Mouse (Mus musculus) midbrain, embryonic 13.5 days (tissue): ENCODE results near the gene Gramd1c. TPM values are rescaled to one million over a fixed set of nuclear protein-coding genes. Genes with fewer than 3 reads are reported as not detected.

Experiments used
- ATAC-seq: fragments of 200-750 bp; cut with Nextera tagmentation; 2 replicates; pipeline ENCODE4 v1.8.0; 2017; ENCODE audit warnings: mild to moderate bottlenecking, moderate TSS enrichment, moderate library complexity
- H3K27ac ChIP-seq: fragments of 300-500 bp; sonication (generic); 2 replicates; pipeline ENCODE4 v1.5.1; 2015; ENCODE audit warnings: inconsistent platforms, mild to moderate bottlenecking, moderate library complexity
- H3K27me3 ChIP-seq: fragments of 300-500 bp; sonication (generic); 2 replicates; pipeline ENCODE4 v1.6.1; 2015; ENCODE audit warnings: mild to moderate bottlenecking, inconsistent platforms
- H3K36me3 ChIP-seq: fragments of 300-500 bp; sonication (generic); 2 replicates; pipeline ENCODE4 v1.6.1; 2015; ENCODE audit warnings: mild to moderate bottlenecking, inconsistent platforms
- H3K4me1 ChIP-seq: fragments of 300-500 bp; sonication (generic); replicated peaks from 2 replicates; pipeline ENCODE4 v1.6.1; 2015; ENCODE audit warnings: inconsistent platforms
- H3K4me2 ChIP-seq: fragments of 300-500 bp; sonication (generic); replicated peaks from 2 replicates; pipeline ENCODE4 v1.6.1; 2015; ENCODE audit warnings: moderate library complexity, mild to moderate bottlenecking, inconsistent platforms
- H3K4me3 ChIP-seq: fragments of 300-500 bp; sonication (generic); replicated peaks from 2 replicates; pipeline ENCODE4 v1.5.1; 2015; ENCODE audit warnings: mild to moderate bottlenecking, inconsistent platforms
- H3K9ac ChIP-seq: fragments of 300-500 bp; sonication (generic); replicated peaks from 2 replicates; pipeline ENCODE4 v1.6.1; 2015; ENCODE audit warnings: mild to moderate bottlenecking, inconsistent platforms
- H3K9me3 ChIP-seq: fragments of 300-500 bp; sonication (generic); 2 replicates; pipeline ENCODE4 v1.6.1; 2016; ENCODE audit warnings: mild to moderate bottlenecking, inconsistent platforms
- WGBS: fragments of 180-500 bp; shearing (Covaris S2); methylation state at CpG from one replicate; pipeline ENCODE4 v1.1.7; 2015; 5-methylcytosine and 5-hydroxymethylcytosine counted together
- polyA plus RNA-seq: library from polyadenylated mRNA; unstranded; fragments of >200 nt; fragmentation: Nextera tagmentation; extraction: Ambion mirVana; gene quantifications from 2 replicates; pipeline ENCODE4 v1.2.1, GENCODE M21; 2015

The Gramd1c gene
- polyA plus RNA-seq, 1 experiment from 2014 or later = 2.0 TPM

DNA sequence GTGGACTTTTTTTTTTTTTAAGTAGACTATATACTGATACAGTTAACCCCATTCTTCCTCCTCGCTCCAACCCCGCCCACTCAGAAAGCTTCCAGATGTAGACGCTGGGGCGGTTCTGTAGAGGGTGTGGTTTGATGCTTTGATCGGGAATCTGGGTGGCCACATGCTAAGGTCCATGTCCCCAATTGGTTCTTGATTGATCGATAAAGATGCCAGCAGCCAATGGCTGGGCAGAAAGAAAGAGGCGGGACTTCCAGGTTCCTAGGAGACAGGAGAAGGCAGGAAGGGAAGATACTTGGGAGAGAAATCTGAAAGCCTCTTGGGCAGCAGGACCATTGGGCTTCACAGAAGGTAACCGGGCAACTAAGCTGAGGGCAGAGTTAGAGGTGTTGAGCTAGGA, 7.4 kb downstream of the Gramd1c start:
- Histone ChIP-seq H3K36me3 (no peaks in the 10 kb centered on the region), H3K9me3 (no peaks in the 10 kb centered on the region), H3K27ac (no peak overlapping the region), H3K4me1 (no peaks in the 10 kb centered on the region), H3K27me3 (no peaks in the 10 kb centered on the region), H3K4me3 (no peak overlapping the region), H3K4me2 (no peak overlapping the region), H3K9ac (no peak overlapping the region)
- 56% methylated on average over 8 of the region's 8 CpGs for WGBS
- ATAC-seq = no peak

DNA sequence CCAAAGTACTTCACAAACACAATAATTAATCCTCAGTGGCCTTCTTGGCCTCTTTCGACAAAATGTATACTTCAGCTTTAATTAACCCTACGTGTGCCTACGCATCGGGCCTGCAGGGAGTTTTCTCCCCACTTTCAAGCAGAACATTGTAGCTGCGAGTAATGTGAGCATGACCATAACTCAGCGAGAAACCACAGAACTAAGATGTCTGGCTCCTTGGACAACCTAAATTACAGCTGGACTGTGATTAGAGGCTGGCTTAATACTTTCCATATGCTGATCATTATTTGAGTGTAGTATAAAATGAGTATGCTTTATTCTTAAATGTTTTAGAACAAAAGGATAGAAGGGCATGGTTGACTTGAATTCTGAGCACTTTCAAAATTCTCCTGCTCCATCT, 9.9 kb downstream of the Gramd1c start:
- Histone ChIP-seq H3K27me3 (no peaks in the 10 kb centered on the region), H3K4me2 (no peak overlapping the region), H3K27ac (no peak overlapping the region), H3K9me3 (no peaks in the 10 kb centered on the region), H3K36me3 (no peaks in the 10 kb centered on the region), H3K9ac (no peak overlapping the region), H3K4me1 (no peaks in the 10 kb centered on the region), H3K4me3 (no peak overlapping the region)
- ATAC-seq = no peak
- 84% methylated on average over 6 of the region's 6 CpGs for WGBS

DNA sequence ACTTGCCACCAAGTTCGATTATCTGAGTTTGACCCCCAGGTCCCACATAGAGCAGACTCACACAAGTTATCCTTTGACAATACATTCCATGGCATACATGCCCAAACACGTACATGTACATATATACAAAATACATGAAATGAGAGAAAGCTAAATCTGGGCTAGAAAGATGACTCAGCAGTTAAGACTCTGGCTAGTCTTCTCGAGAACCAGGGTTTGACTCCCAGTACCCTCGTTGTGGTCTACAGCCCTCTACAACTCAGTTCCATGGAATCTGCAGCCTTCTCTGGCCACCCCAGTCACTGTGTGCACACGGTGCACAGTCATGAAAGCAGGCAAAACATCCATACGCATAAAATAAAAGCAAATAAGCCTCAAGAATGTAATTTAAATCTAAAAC, 10.8 kb downstream of the Gramd1c start:
- no peak overlapping the region for H3K4me3 ChIP-seq
- H3K27ac ChIP-seq = no peak overlapping the region
- H3K9ac ChIP-seq = no peak overlapping the region
- WGBS = 86% methylated on average over 6 of the region's 6 CpGs
- H3K27me3 ChIP-seq = no peaks in the 10 kb centered on the region
- H3K4me2 ChIP-seq = no peak overlapping the region
- no peaks in the 10 kb centered on the region for H3K4me1 ChIP-seq
- no peaks in the 10 kb centered on the region for H3K9me3 ChIP-seq
- H3K36me3 ChIP-seq = no peaks in the 10 kb centered on the region
- ATAC-seq = no peak

DNA sequence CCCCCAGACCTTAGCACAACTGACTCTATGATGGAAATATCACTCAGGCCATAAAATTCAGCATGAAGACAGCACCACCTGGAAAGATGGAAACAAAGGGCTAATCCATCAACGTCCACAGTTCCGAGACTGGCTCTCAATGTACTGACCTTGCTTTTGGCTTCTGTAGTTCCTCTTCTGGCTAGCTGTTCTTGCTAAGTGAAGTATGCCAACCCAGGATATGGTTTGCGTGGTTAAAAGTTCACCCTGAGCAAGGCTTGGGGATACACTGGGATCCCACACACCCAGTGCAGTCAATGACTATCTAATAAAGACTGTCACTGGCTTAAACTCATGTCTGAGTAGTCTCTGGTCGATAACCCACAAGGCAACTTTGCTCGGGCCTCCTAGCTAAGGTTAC, 13.0 kb downstream of the Gramd1c start:
- WGBS = 91% methylated on average over 5 of the region's 5 CpGs
- no peak for ATAC-seq
- no peaks in the 10 kb centered on the region for H3K27me3 ChIP-seq
- no peaks in the 10 kb centered on the region for H3K4me1 ChIP-seq
- H3K4me2 ChIP-seq = no peak overlapping the region
- no peak overlapping the region for H3K9ac ChIP-seq
- no peaks in the 10 kb centered on the region for H3K36me3 ChIP-seq
- no peak overlapping the region for H3K27ac ChIP-seq
- H3K4me3 ChIP-seq = no peak overlapping the region
- H3K9me3 ChIP-seq = no peaks in the 10 kb centered on the region

DNA sequence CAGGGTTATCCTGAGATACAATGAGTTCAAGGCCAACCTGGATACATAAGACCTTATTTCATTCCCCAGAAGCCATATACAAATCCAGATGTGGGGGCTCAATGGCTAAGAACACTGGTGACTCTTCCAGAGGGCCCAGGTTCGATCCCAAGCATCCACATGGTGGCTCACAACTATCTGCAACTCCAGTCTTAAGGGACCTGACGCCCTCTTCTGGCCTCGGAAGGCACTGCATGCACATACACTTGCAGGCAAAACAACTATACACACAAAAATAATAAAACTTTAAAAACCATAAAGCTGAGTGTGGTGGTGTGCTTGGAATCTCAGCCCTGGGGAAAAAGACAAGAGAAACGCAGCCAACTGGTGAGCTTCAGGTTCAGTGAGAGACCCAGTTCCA, 24.0 kb downstream of the Gramd1c start:
- WGBS = 83% methylated on average over 4 of the region's 4 CpGs
- H3K27ac ChIP-seq = no peak overlapping the region

DNA sequence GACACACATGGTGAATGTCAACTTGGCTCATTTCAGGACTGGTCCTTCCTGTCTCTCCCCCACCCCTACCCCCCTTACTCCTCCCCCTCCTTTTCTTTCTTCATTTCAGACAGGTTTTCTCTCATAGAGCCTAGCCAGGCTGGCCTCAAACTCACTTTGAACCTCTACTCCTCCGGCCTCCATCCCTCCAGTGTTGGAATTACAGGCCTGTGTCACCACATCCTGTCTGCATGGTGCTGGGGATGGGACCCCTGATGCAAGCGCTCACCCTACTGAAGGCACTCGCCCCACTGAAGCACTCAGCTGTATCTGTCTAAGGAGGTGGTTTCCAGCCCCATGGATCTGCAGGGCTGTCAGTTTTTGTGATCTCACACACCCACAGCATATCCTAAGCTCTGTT, 27.9 kb downstream of the Gramd1c start:
- no peaks in the 10 kb centered on the region for H3K4me1 ChIP-seq
- 86% methylated on average over 3 of the region's 3 CpGs for WGBS
- no peaks in the 10 kb centered on the region for H3K36me3 ChIP-seq
- H3K9ac ChIP-seq = no peak overlapping the region
- no peak overlapping the region for H3K27ac ChIP-seq
- no peak overlapping the region for H3K4me2 ChIP-seq
- no peak overlapping the region for H3K4me3 ChIP-seq
- no peaks in the 10 kb centered on the region for H3K27me3 ChIP-seq
- no peak for ATAC-seq
- no peaks in the 10 kb centered on the region for H3K9me3 ChIP-seq

More for the DNA sequence above, 24.0 kb downstream of the Gramd1c start:
- H3K9me3 ChIP-seq = no peaks in the 10 kb centered on the region
- ATAC-seq = no peak
- no peak overlapping the region for H3K4me3 ChIP-seq
- no peaks in the 10 kb centered on the region for H3K36me3 ChIP-seq
- no peak overlapping the region for H3K9ac ChIP-seq
- no peaks in the 10 kb centered on the region for H3K27me3 ChIP-seq
- H3K4me1 ChIP-seq = no peaks in the 10 kb centered on the region
- no peak overlapping the region for H3K4me2 ChIP-seq

DNA sequence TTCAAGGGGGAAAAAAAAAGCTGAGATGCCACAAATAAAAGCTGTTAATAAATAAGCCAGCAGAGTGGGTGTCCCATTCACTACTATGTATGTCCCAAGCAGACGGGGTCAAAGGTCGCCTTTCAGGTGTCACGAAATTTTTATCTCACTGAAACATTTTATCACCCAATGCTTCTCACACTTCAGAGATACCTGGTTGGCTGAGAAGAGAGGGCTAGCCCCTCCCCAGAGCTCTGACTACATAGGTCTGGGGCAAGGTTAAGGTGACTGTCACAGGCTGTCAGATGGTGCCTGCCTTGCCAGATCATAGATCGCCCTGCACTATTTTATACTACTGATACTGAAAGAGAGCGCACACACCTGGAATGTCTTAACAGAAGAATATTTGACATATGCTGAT, 29.8 kb downstream of the Gramd1c start:
- H3K9me3 ChIP-seq = no peaks in the 10 kb centered on the region
- ATAC-seq = no peak
- H3K4me2 ChIP-seq = no peak overlapping the region
- no peaks in the 10 kb centered on the region for H3K36me3 ChIP-seq
- H3K27me3 ChIP-seq = no peaks in the 10 kb centered on the region
- 87% methylated on average over 5 of the region's 5 CpGs for WGBS
- no peaks in the 10 kb centered on the region for H3K4me1 ChIP-seq
- H3K9ac ChIP-seq = no peak overlapping the region
- no peak overlapping the region for H3K4me3 ChIP-seq
- H3K27ac ChIP-seq = no peak overlapping the region

DNA sequence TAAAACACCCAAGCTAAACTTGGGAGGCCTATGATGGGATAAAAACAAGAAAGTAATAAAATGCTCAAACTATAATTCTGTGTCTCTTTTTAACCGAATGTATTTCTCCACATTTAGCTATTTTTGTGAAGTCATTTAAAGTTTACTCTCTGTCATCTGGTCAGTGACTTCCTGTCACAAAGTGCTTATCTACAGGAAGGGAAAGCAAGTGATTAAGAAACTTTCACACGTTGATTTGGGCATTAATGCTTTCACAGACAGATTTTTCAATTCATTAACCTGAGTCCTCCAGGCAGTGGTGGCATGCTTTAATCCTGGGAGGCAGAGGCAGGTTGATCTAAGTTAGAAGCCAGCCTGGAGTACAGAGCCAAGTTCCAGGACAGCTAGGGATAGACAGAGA, 33.9 kb downstream of the Gramd1c start:
- no peak overlapping the region for H3K4me2 ChIP-seq
- no peaks in the 10 kb centered on the region for H3K4me1 ChIP-seq
- no peak overlapping the region for H3K27ac ChIP-seq
- no peak for ATAC-seq
- H3K36me3 ChIP-seq = no peaks in the 10 kb centered on the region
- H3K27me3 ChIP-seq = no peaks in the 10 kb centered on the region
- H3K4me3 ChIP-seq = no peak overlapping the region
- H3K9me3 ChIP-seq = no peaks in the 10 kb centered on the region
- H3K9ac ChIP-seq = no peak overlapping the region
- 70% methylated on average over 2 of the region's 2 CpGs for WGBS

DNA sequence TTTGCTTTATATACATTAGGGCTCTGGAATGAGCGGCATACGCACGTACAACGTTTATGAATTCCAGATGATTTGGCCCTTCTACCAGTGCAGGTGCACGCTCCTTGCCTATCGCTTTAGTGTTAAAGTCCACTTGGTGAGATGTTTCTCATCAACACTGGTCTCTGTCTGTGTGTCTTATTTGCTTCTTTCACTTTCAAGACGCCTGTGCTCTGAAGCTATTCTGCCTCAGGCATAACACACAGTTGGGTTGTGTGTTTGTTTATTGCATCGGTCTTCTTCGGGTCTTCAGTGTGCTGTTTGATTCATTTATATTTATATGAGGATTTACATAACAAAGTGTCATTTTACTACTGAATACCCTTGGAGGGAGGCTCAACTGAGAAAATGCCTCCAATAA, 36.3 kb downstream of the Gramd1c start:
- Histone ChIP-seq H3K9ac (no peak overlapping the region), H3K27ac (no peak overlapping the region), H3K4me1 (no peaks in the 10 kb centered on the region), H3K4me2 (no peak overlapping the region), H3K4me3 (no peak overlapping the region), H3K36me3 (no peaks in the 10 kb centered on the region), H3K27me3 (no peaks in the 10 kb centered on the region), H3K9me3 (no peaks in the 10 kb centered on the region)
- ATAC-seq = no peak
- 93% methylated on average over 9 of the region's 9 CpGs for WGBS

DNA sequence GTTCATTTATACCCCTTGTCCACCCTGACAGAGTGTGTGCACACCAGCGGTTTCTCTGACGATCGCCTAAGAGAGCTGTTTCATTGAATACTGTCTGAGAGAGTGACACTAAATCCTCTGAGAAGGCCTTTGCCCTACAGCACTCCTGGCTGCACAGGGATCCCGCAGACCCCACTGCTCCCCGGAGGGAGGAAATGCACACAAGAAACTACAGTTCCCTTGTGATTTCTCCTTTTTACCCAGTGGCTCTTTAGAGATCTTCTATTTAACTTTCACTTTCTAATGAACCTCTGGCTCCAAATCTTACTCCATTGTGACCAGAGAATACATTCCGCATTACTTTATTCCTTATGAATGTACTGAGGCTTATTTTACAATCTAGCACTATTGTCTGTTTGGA, 36.9 kb downstream of the Gramd1c start:
- Histone ChIP-seq H3K27ac (no peak overlapping the region), H3K4me1 (no peaks in the 10 kb centered on the region), H3K9ac (no peak overlapping the region), H3K9me3 (no peaks in the 10 kb centered on the region), H3K36me3 (no peaks in the 10 kb centered on the region), H3K4me2 (no peak overlapping the region), H3K4me3 (no peak overlapping the region), H3K27me3 (no peaks in the 10 kb centered on the region)
- WGBS = 71% methylated on average over 6 of the region's 6 CpGs
- no peak for ATAC-seq

DNA sequence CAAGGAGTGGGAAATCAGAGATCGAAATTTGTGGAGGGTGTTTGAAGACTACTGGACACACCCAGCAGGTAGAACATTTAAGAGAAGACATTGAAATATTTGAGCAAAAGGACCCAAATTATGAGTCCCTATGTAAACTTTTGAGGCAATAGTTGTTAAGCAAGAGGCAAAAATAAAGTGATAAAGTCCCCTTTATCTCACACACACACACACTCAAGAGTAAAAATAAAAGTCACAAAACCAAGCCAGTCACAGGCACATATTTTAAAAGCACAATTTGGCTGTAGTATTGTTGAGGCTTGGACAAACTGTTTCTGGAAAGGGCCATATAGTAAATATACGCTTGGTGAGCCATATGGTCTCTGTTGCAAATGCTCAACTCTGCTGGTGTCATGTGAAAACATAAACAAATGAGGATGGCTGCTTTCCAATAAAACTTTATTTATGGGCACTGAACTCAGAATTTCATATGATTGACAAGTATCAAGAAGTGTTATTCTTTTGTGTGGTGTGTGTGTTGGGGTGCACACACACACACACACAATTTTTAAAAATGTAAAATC, 44.1 kb downstream of the Gramd1c start:
- H3K4me1 ChIP-seq = no peaks in the 10 kb centered on the region
- no peak for ATAC-seq
- WGBS = 90% methylated on average over 2 of the region's 2 CpGs

DNA sequence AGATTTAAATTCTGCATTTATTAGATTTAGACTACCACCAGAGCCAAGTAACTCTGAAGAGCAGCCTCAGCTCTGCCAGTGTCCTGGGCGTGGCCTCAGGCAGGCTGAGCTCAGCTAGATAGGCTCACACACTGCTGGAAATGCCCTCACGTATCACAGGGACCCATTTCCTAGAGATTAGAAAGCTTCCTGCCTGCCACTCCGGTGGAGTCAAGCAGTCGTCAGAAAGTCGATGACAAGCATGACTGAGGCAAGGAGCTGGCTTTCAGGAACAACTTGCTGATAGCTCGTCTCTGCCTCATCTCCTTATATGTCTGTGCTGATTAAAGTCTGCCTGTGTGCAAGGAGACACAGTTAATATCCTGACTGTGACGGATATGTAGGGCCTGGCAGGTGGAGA, 44.8 kb downstream of the Gramd1c start:
- no peak overlapping the region for H3K9ac ChIP-seq
- no peak overlapping the region for H3K4me2 ChIP-seq
- no peaks in the 10 kb centered on the region for H3K9me3 ChIP-seq
- H3K27me3 ChIP-seq = no peaks in the 10 kb centered on the region
- no peak for ATAC-seq
- whole genome bisulfite sequencing = 69% methylated on average over 7 of the region's 7 CpGs
- no peaks in the 10 kb centered on the region for H3K4me1 ChIP-seq
- H3K4me3 ChIP-seq = no peak overlapping the region
- H3K36me3 ChIP-seq = no peaks in the 10 kb centered on the region
- no peak overlapping the region for H3K27ac ChIP-seq

More for the DNA sequence above, 44.1 kb downstream of the Gramd1c start:
- no peak overlapping the region for H3K4me2 ChIP-seq
- H3K9ac ChIP-seq = no peak overlapping the region
- no peaks in the 10 kb centered on the region for H3K36me3 ChIP-seq
- no peak overlapping the region for H3K4me3 ChIP-seq
- H3K27me3 ChIP-seq = no peaks in the 10 kb centered on the region
- H3K27ac ChIP-seq = no peak overlapping the region
- H3K9me3 ChIP-seq = no peaks in the 10 kb centered on the region

DNA sequence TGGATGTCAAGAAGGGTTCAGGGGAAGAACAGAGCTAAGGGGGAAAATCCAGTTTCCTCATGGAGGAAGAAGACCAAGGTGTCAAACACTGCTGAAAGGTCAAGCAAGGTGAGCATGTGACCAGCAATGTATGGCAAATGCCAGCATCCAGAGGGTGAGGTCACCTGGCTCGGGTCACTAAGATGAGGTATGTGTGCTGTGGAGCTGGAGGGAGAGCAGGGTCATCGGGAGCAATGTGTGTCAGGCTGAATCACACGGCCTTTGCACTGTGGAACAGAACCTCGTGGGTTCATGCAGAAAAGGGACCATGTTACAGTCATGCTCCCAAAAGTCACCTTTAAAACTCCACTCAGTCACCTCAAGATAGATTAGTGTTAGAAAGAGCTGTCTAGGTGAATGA, 45.4 kb downstream of the Gramd1c start:
- H3K4me2 ChIP-seq = no peak overlapping the region
- H3K4me1 ChIP-seq = no peaks in the 10 kb centered on the region
- H3K9me3 ChIP-seq = no peaks in the 10 kb centered on the region
- no peak overlapping the region for H3K27ac ChIP-seq
- H3K27me3 ChIP-seq = no peaks in the 10 kb centered on the region
- no peaks in the 10 kb centered on the region for H3K36me3 ChIP-seq
- 88% methylated on average over 4 of the region's 4 CpGs for WGBS
- no peak for ATAC-seq
- H3K9ac ChIP-seq = no peak overlapping the region
- H3K4me3 ChIP-seq = no peak overlapping the region
